Mouse (Mus musculus) layer of hippocampus, postnatal 14 days (tissue): ENCODE data around the gene Emd. TPM values are rescaled to one million over a fixed set of nuclear protein-coding genes. Genes with fewer than 3 reads are reported as not detected.
"Not testable (repeated sequence)": the region's sequence is repeated elsewhere in the genome, so short reads cannot be mapped to it uniquely, and the experiment has no call there.

Source experiments
- DNase-seq, 2 experiments: peaks; one replicate each; pipeline ENCODE4 v3.0.0; 2021 to 2022; ENCODE audit warnings: low spot score in 2 of 2, mixed read lengths in 1 of 2
- long read RNA-seq, 2 experiments: library from polyadenylated mRNA; stranded (forward); transcript quantifications; one replicate each; pipeline ENCODE4 v2.0.0; 2021
- total RNA-seq, 2 experiments: library from RNA; stranded (reverse); gene quantifications; 2 replicates each; pipeline ENCODE4 v1.2.3; 2021

Emd gene
- total RNA-seq: 10 to 100 TPM; 37.9 to 39.3 TPM
- long read RNA-seq, experiment 1: 0 reads
- long read RNA-seq, experiment 2, partial matches to known transcripts: 4 of 6 reads
- long read RNA-seq, experiment 2, other reads (novel, unspliced or antisense): 1 of 6 reads

DNA sequence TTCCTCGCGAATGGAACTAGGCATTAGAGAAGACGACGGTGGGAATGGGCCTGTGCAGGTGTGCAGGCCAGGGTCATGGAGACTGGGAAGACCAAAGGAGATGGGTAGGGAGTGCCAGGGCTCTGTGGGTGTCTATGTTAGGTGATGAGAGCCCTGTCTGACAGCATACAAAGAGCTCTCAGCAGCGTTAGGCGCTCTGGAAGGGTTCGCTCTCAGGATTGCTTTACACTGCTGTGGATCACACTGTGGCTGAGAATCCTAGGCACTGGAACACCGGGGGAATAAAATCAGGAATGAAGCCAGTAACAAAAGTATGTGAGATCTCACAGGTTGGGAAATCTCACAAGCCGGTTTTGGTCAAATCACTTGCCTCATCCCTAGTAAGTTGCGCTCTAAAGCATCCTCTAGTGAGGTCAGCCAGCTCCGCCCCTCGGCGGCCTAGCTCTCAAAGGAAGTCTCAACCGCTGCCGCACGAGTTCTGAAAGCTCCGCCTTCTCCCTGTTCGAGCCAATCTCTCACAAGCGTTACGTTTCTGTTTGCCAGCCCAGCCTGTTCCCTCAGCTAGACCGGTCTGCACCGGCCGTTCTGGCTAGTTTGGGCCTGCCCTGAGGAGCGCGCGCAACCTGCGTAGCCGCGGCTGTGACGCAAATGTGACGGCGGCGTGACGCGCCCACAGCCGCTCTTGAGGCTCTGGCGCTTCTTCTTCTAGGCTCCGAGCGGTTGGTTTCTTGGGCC is at the start of gene Emd:
TSS of gene Emd (plus strand) at position 535 of the 735 bp plus-strand sequence.
- peak; percentile 76 to 91 for DNase-seq

DNA sequence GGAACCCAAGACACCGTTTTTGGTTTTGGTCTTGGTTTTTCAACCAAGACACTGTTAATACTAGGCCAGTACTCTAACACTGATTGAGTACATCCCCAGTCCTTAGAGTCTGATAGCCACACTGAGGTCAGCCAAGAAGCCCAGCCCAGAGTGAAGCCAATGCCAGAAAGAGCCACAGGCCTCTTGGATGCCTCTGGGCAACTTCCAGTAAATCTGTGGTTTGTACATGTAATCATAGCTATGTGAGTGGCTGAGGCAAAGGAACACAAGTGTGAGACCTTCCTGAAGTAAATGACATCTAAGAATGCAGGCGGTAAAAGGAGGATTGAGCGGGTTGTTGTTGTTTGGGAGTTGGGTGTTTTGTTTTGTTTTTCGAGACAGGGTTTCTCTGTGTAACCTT is 36.0 kb upstream of the Emd start:
- DNase-seq: no peak

DNA sequence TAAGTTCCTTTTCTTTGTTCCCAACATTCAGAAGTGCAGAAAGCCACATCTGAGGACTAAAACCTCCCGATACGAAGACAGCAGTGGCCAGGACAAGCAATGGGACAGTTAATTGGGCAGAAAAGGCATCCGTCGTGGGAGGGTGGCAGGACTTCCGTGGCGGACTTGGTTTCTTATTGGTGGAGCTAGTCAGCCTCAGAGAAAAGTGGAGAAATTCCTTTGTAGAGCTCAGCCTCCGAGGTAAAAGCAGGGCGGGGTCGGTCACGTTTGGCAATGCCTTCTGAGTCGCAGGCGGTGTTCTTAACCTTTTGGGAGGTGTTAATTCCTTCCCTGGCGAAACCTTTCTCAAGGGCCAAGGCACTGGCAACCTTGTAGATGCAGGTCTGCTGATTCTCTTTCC is 35.0 kb upstream of the Emd start:
- no peak for DNase-seq

DNA sequence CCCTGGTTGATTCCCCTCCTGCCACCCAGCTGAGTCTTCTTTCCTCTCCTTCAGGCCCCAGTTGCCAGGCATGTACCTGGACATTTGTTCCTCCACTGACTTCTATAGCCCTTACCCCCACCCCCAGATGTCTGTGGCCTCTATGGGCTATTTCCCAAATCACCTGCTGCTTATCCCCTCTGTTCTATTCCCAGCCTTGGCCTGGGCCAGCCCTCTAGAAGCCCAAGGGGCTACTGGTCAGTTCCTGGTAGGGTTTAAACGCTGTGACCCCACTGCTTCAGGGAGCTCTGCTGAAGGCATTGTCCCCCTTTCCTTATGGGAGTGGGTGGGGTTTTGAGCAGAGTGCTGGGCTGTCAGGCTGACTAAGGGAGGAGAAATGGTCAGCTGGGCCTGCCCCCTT is 34.4 kb upstream of the Emd start:
- not testable (repeated sequence) for DNase-seq

DNA sequence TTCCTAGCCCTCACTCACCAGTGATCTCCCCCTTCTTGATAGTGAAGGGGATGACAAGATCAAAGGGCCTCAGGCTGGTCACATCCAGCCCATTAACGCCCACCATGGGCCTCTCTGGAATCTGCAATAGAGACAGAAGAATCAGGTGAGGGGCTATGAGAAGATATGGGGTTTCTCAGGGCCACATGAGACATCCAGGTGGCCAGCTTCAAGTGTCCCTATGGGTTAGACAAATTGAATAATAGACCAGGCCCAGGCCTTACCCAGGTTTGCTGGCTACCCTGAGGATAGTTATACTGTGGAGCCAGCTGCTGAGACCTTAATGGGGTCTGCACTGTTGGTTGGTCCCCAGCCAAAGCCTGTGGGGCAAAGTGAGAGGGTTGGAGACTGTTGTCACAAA is 24.4 kb upstream of the Emd start:
- no peak for DNase-seq

DNA sequence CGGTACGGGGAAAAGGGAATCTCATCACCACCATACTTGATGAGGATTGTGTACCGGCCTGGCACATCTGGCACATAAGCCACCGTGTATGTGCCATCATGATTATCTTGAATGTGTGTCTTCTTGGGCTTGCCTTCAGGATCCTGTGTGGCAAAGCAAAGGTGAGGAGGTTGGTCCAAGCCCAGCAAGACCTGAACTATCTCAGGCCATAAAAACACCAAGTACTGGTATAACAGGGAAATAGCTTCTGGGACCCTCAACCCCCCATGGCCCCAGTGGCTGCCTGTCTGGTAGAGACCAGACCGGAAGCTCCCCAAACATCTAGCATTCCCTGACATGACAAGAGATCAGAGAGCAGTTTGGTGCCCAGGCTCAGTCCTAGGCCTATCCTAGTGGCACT is 21.3 kb upstream of the Emd start:
- no peak for DNase-seq

DNA sequence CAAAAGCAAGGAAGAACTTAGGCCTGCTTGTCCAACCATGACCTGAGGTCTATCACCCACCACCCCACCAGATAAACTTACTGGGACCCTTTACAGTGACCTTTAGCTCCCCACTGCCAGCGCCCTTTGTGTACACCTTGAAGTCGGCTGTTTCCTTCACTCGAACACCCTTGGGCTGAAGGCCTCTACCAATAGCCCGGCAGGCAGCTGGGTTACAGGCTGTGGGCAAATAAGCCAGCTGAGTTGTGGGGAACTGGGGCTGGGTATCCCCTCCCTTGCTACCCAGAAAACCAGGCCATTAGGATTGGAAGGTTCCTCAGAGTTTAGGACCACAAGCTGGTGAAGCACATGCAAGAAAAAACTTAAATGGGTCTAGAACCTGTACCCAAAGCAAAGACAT is 14.2 kb upstream of the Emd start:
- DNase-seq: no peak

DNA sequence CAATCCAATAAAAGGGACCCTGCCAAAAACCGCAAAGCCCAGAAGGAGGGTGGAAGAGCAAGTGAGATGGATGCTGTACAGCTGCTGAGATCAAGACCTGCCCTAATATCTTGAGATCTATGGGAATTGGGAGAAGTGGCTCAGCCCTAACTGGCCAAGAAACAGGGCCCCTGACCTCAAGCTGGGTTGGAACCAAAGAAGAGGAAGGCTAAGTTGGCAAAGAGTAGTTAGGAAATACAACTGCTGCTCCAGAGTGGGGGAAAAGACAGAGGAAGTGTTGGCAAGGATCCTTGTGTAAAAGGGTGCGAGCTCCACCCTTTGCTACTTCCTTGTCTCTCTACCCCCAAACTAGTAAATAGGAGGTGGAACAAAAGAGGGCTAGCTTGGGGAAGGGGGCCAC is 11.1 kb upstream of the Emd start:
- no peak for DNase-seq

DNA sequence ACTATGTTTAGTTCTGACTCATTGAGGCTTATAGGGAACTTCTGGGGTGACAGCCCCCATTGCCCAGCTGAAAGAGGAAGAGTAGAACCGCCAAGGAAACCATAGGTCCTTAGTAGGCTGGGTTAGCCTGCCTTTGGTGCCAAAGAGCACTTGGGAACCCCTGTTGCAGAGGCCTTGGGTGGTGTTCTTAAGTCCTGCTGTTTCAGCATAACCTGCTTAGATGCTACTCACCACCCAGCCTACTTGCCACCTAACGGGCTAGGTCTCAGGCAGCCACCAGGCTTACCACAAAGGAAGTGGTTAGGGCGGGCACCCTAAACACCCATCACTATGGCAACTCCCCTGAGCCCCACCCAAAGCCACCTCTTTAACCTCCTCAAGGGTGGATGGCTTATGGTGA is 10.7 kb upstream of the Emd start:
- DNase-seq: no peak

DNA sequence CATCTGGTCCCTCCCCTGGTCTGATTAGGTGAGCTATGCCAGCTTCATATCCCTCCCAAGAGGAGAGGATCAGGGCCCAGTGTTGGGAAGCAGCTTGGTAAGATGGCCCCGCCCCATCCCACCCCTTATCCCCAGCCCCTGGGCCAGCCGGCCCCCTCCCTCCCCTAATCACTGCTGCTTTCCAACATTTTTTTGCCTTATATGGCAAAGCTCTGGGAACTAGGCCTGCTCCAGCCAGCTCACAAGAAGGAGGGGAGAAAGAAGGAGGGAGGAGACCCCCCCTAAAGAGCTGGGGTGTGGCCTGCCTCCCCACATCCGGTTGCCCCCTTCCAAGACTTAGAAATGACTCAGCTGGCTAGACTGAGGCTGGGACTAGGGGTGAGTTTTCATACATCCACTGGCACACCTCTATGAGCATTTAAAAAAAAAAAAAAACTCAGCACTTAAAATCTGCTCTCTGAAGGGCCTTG is 9.8 kb upstream of the Emd start:
- DNase-seq: peak in 1 of 2 experiments; percentile 22

DNA sequence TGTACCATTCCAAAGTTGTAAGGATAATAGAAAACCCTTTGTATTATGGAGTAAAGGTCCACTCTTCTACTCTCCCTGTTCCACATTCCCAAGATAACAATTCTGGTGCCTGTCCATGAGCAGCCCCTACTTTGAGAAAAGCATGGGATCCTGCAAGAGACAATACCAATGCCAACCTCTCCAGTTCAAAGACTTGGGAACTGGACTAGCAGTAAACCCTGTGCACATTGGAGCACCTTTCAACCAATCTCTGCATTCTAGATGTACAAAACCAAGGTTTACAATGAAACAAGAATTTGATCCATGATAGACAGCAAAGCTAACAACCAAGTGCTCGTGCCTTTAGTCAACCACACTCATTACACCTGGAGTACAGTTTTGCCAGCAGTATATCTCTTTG is 9.4 kb upstream of the Emd start:
- no peak for DNase-seq

DNA sequence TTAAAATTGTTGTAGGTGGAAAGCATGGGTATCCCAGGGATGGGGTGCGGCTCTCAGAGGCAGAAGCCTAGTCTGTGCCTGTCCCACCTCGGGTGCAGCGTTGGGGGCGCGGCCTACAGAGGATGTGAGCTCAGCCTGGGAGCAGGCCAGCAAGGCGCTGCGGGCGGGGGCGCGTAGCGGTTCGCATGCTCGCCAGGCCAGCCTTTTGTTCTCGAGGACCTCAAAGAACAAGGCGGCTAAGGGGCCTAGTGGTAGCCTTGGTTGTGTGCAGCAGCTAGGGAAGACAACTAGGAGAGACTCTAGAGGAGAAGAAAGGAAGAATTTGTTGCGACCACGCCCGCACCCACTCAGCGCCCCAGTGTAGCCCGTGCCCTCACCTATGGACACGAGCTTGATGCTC is 8.8 kb upstream of the Emd start:
- peak; percentile 50 to 55 for DNase-seq

DNA sequence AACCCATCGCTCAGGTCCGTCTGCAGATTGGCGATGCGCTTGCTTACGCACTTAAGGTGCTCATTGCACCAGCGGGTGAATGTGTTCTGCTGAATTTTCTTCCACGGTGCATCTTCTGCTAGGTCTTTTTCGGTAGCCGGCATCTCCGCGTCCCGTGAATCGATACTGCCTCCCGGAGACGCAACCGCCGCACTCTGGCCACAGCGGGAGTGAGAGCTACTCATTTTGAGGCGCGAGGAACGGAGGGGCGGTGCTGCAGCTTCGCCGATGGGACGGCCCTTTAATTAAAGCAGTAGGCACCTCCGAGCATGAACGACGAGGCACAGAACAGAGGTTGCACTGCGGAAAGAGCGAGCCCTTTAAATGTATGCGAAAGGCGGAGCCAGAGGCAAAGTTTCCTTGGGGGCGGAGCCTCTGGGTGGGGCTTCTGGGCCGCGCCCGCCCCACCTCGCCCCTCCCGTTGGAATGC is 8.2 kb upstream of the Emd start:
- peak; percentile 76 to 90 for DNase-seq

DNA sequence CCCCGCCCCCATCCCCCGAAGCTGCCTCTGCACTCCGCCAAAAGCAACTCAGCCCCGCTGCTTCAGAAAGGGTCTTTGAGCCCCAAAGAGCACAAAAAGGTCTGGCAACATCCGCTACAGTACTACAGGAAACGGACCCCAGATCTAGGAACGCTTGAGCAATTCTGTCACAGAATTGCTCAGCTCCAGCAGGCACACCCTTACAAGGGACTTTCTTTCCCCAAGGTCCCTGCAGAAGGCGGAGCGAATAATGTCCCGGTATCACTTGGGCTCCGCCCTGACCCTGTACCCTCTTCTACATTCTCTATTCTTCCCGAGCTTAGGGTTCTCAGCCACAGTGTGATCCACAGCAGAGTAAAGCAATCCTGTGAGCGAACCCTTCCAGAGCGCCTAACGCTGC is 7.8 kb upstream of the Emd start:
- peak in 1 of 2 experiments; percentile 23 for DNase-seq

DNA sequence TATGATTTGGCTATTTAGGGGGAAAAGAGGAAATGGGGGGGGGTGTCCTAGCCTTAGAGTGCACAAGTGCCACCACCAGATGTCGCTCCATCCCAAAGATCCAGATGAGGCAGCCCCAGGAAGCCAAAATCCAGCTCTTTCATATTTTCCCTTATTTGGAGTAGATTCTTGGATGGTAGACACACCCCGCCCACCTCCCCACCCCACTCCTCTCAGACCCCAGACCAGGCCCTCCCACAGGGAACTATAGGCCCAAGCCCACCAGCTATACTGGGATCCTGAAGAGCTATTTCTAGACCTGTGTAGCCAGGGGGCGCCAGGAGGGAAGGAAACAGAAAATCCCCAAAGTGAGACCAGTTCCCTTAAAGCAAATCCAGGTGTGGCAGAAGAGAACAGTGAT is 5.8 kb upstream of the Emd start:
- DNase-seq: peak; percentile 34 to 54

DNA sequence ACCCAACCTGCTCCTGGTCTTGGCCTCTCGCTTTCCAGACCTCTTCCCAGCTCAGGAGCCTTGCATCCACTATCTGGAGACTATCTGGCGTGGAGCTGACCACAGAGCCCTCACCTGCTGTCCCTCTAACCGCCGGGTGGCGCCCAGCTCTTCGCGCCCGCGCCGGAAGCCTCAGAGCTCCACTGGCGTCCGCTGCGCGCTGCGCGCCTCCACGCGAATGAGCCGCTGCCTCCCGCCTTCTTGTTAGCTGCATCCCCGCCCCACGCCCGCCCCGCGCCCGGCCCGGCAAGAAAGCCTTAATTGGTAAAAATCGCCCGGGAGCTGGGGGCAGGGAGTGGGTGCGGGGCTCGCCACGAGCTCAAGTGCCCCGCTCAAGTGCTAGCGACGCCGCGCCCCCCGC is 4.9 kb upstream of the Emd start, which contains the start of gene Flna:
TSS of gene Flna (minus strand) at position 206 of the 400 bp plus-strand sequence.
- peak; percentile 31 to 47 for DNase-seq

DNA sequence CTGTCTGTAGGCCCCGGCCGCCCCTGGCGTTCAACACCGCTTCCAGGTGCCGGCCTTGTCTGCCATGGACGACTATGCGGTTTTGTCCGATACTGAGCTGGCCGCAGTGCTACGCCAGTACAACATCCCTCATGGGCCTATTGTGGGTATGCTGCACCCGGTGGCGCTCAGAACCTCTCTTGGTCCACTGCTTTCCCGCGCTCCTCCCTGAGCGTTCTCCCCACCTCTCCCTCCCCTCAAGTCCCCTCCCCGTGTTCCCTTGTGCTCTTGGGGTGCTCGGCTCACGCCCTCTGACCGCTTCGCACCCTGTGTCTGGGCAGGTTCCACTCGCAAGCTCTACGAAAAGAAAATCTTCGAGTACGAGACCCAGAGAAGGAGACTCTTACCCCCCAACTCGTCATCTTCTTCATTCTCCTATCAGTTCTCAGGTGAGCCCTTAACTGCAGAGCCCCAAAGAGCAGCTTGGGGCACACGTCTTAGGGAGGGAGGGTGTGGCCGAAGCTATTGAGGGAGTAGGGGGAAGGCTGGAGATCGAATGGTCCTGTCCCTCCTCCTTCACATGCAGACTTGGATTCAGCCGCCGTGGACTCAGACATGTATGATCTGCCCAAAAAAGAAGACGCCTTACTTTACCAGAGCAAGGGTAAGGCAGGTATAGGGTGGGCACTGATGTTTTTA is 540 bp downstream of the Emd start:
- DNase-seq: no peak

DNA sequence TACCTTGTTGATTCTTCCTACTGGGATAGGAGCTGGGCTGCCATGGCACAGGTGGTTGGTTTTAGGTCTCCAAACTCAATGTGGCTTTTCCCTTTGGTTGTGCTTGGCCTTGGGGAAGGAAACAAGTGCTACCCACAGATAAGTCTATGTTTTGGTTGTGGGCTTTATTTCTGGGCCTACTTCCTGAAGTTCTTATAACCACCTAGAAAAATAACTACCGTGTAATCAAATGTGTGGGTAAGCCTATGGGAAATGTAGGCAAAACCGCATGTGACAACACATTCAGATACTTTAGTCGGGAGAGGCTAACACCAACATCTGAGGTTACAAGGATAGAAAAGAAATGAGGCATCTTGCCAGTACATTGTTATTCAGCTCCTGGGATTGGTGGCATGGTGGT is 3.3 kb downstream of the Emd start:
- no peak for DNase-seq

DNA sequence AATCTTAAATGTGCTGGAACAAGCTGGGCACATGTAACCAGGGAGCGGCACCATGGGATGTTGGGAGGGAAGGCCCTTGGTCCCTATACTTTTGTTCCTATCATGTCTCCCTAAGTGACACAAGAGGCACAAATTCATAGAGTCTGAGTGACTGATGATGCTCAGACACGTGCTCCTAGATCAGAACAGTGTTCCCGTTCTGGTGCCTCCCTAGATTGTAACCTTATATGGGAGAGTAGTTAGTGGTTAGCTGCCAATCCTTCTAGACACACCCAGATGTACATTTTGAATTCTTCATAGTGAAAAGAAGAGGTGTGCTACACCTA is 15.2 kb downstream of the Emd start:
- no peak for DNase-seq

DNA sequence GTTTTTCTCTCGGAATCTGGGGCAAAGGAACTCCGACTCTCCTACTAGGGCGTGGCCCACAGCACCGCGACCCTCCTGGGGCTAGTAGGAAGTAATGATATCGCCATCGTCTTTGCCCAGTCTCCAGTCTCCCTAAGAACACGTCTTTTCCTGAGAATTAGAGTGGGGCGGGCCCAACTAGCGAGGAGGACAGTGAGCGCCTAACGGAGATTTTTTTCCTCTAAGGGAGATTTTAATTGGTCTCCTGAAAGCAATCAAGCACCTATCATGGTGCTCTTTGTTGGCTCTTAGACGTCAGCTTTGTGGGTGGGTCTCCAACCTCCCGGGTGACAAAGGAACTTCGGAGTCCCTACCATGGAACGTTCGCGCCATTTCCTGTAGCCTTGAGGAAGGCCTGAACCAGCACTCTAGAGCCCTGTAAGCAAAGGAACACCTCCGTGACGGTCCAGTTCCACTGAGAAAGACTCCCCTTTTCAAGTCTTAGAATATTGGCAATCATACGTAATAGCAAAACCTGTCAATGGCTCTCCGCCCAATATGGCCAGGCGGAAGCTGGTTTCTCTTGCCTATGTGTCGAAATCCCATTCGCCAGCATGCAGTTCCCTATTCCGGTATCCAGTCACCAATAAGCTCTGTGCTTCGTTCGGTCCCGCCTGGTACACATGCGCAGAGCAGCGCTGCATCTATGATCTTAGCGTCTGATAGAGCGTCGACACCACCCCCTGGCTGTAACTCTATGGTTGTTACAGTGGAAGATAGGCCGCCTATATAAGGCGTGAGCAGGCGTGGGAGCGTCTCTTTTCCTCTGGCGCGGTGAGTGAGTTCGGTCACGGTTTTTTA is 15.8 kb downstream of the Emd start, which contains the start of gene Rpl10:
TSS of gene Rpl10 (plus strand) at position 751 of the 840 bp plus-strand sequence.
- DNase-seq: peak; percentile 87 to 94

DNA sequence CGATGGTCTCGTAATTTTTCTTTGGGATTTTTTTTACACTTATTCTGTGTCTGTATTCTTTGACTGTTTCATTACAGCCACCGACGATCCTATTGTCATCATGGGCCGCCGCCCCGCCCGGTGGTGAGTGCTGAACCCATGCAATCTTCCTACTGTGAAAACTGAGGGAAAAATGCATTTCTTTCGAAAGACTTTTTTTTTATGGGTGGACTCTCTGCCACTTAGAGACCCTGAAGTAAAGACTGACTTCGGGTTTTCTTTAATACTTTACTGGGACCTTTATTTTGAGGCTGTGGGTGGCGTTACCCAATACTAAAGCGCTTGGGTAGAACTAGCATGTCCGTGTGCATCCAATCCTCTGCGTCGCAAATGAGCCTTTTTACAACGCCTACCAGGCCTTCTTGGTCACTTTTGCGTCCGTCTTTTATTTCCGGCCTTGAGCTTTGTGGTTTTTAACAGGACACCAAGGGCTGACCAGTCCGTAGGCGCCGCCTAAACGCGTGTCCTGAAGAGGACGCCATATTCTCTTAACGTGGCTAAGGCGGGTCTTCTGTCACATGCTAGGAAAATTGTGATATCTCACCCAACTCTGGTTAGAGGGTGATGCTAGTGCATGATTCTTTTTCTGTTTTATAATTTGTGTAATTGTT is 16.5 kb downstream of the Emd start:
- DNase-seq: peak in 1 of 2 experiments; percentile 11
